Mouse (Mus musculus): ENCODE measurements around the gene Crtam. TPM values are rescaled to one million over a fixed set of nuclear protein-coding genes. Genes with fewer than 3 reads are reported as not detected.

Gene Crtam
- 0.13 TPM in 1 of 2 replicates, not detected in the other for total RNA-seq (2017)

- ATAC-seq (replicated peaks in 1 of 2; ENCODE audit: insufficient read depth in 1 of 2, low FRiP score in 2 of 2, low TSS enrichment in 1 of 2, low read depth in 1 of 2, poor library complexity in 2 of 2, severe bottlenecking in 2 of 2) = no peak
Observed at GRCm38 (mm10) chr9:41004415-41004814, at the start of gene Crtam. Crtam (minus strand) TSS chr9:41004628.

GRCm38 (mm10) chr9:41054166-41054565 lies 49.7 kb upstream of the Crtam start:
- ATAC-seq (replicated peaks in 1 of 2; ENCODE audit: insufficient read depth in 1 of 2, low FRiP score in 2 of 2, low TSS enrichment in 1 of 2, low read depth in 1 of 2, poor library complexity in 2 of 2, severe bottlenecking in 2 of 2) = no peak

- no peak for ATAC-seq (replicated peaks in 1 of 2; ENCODE audit: insufficient read depth in 1 of 2, low FRiP score in 2 of 2, low TSS enrichment in 1 of 2, low read depth in 1 of 2, poor library complexity in 2 of 2, severe bottlenecking in 2 of 2)
Observed at GRCm38 (mm10) chr9:41053478-41053877, 49.0 kb upstream of the Crtam start.

- no peak for ATAC-seq (replicated peaks in 1 of 2; ENCODE audit: insufficient read depth in 1 of 2, low FRiP score in 2 of 2, low TSS enrichment in 1 of 2, low read depth in 1 of 2, poor library complexity in 2 of 2, severe bottlenecking in 2 of 2)
Observed at GRCm38 (mm10) chr9:41051080-41051932, 46.9 kb upstream of the Crtam start.

GRCm38 (mm10) chr9:41050331-41051079 lies 46.1 kb upstream of the Crtam start:
- ATAC-seq (replicated peaks in 1 of 2; ENCODE audit: insufficient read depth in 1 of 2, low FRiP score in 2 of 2, low TSS enrichment in 1 of 2, low read depth in 1 of 2, poor library complexity in 2 of 2, severe bottlenecking in 2 of 2) = no peak

- ATAC-seq (replicated peaks in 1 of 2; ENCODE audit: insufficient read depth in 1 of 2, low FRiP score in 2 of 2, low TSS enrichment in 1 of 2, low read depth in 1 of 2, poor library complexity in 2 of 2, severe bottlenecking in 2 of 2) = no peak
Observed at GRCm38 (mm10) chr9:41049282-41049681, 44.9 kb upstream of the Crtam start.

GRCm38 (mm10) chr9:41048820-41049219 lies 44.4 kb upstream of the Crtam start:
- no peak for ATAC-seq (replicated peaks in 1 of 2; ENCODE audit: insufficient read depth in 1 of 2, low FRiP score in 2 of 2, low TSS enrichment in 1 of 2, low read depth in 1 of 2, poor library complexity in 2 of 2, severe bottlenecking in 2 of 2)

GRCm38 (mm10) chr9:41048216-41048615 lies 43.8 kb upstream of the Crtam start:
- no peak for ATAC-seq (replicated peaks in 1 of 2; ENCODE audit: insufficient read depth in 1 of 2, low FRiP score in 2 of 2, low TSS enrichment in 1 of 2, low read depth in 1 of 2, poor library complexity in 2 of 2, severe bottlenecking in 2 of 2)

- ATAC-seq (replicated peaks in 1 of 2; ENCODE audit: insufficient read depth in 1 of 2, low FRiP score in 2 of 2, low TSS enrichment in 1 of 2, low read depth in 1 of 2, poor library complexity in 2 of 2, severe bottlenecking in 2 of 2) = no peak
Observed at GRCm38 (mm10) chr9:41047654-41048053, 43.2 kb upstream of the Crtam start.

GRCm38 (mm10) chr9:41044626-41045025 lies 40.2 kb upstream of the Crtam start:
- ATAC-seq (replicated peaks in 1 of 2; ENCODE audit: insufficient read depth in 1 of 2, low FRiP score in 2 of 2, low TSS enrichment in 1 of 2, low read depth in 1 of 2, poor library complexity in 2 of 2, severe bottlenecking in 2 of 2) = peak; percentile 25 to 48; a peak in 1 of 4 replicates

- no peak for ATAC-seq (replicated peaks in 1 of 2; ENCODE audit: insufficient read depth in 1 of 2, low FRiP score in 2 of 2, low TSS enrichment in 1 of 2, low read depth in 1 of 2, poor library complexity in 2 of 2, severe bottlenecking in 2 of 2)
Observed at GRCm38 (mm10) chr9:41043641-41044040, 39.2 kb upstream of the Crtam start.

- no peak for ATAC-seq (replicated peaks in 1 of 2; ENCODE audit: insufficient read depth in 1 of 2, low FRiP score in 2 of 2, low TSS enrichment in 1 of 2, low read depth in 1 of 2, poor library complexity in 2 of 2, severe bottlenecking in 2 of 2)
Observed at GRCm38 (mm10) chr9:41041404-41041803, 37.0 kb upstream of the Crtam start.

GRCm38 (mm10) chr9:41038150-41038664 lies 33.8 kb upstream of the Crtam start:
- no peak for ATAC-seq (replicated peaks in 1 of 2; ENCODE audit: insufficient read depth in 1 of 2, low FRiP score in 2 of 2, low TSS enrichment in 1 of 2, low read depth in 1 of 2, poor library complexity in 2 of 2, severe bottlenecking in 2 of 2)

GRCm38 (mm10) chr9:41031590-41032489 lies 27.4 kb upstream of the Crtam start:
- no peak for ATAC-seq (replicated peaks in 1 of 2; ENCODE audit: insufficient read depth in 1 of 2, low FRiP score in 2 of 2, low TSS enrichment in 1 of 2, low read depth in 1 of 2, poor library complexity in 2 of 2, severe bottlenecking in 2 of 2)

GRCm38 (mm10) chr9:41029827-41030226 lies 25.4 kb upstream of the Crtam start:
- ATAC-seq (replicated peaks in 1 of 2; ENCODE audit: insufficient read depth in 1 of 2, low FRiP score in 2 of 2, low TSS enrichment in 1 of 2, low read depth in 1 of 2, poor library complexity in 2 of 2, severe bottlenecking in 2 of 2) = no peak

- 0 out of 4 replicates have a peak, but pooled peaks have one; percentile 25 to 32 for ATAC-seq (replicated peaks in 1 of 2; ENCODE audit: insufficient read depth in 1 of 2, low FRiP score in 2 of 2, low TSS enrichment in 1 of 2, low read depth in 1 of 2, poor library complexity in 2 of 2, severe bottlenecking in 2 of 2)
Observed at GRCm38 (mm10) chr9:41028470-41028869, 24.0 kb upstream of the Crtam start.

- ATAC-seq (replicated peaks in 1 of 2; ENCODE audit: insufficient read depth in 1 of 2, low FRiP score in 2 of 2, low TSS enrichment in 1 of 2, low read depth in 1 of 2, poor library complexity in 2 of 2, severe bottlenecking in 2 of 2) = no peak
Observed at GRCm38 (mm10) chr9:41021690-41022089, 17.3 kb upstream of the Crtam start.

All from hematopoietic stem cell, adult 5-6 weeks (primary cell).